Mouse (Mus musculus) left cerebral cortex, adult 2 months (tissue): ENCODE measurements around the gene Kalrn. TPM values are rescaled to one million over a fixed set of nuclear protein-coding genes. Genes with fewer than 3 reads are reported as not detected.

Source experiments
- DNase-seq, 2 experiments: peaks; one replicate each; pipeline ENCODE4 v3.0.0; 2021 to 2022; ENCODE audit warnings: low spot score in 2 of 2, mixed read lengths in 1 of 2; ENCODE audit errors: extremely low spot score in 1 of 2
- H3K27ac ChIP-seq: fragments of 200-600 bp; 2 replicates; pipeline ENCODE4 v1.8.1; 2022
- H3K4me3 ChIP-seq: fragments of 200-600 bp; 2 replicates; pipeline ENCODE4 v1.8.1; 2022
- CTCF ChIP-seq: fragments of 200-600 bp; IDR thresholded peaks from 2 replicates; pipeline ENCODE4 v1.8.1; 2022; ENCODE audit warnings: antibody characterized with exemption, mild to moderate bottlenecking, moderate library complexity
- intact Hi-C: fragments of 180-260 bp; cut with DNase I; formaldehyde crosslinking; loops from one replicate; pipeline ENCODE4 v1.15.1; 2025
- total RNA-seq, 2 experiments: library from RNA; stranded (reverse); gene quantifications; 2 replicates each; pipeline ENCODE4 v1.2.3; 2021

Kalrn gene
- total RNA-seq, 2 experiments from 2014 or later: 539 to 570 TPM

- no peak for TF ChIP-seq CTCF
- peak in 1 of 2 experiments; percentile 47 for DNase-seq
Measured at GRCm38 (mm10) chr16:34413868-34414333, 159.4 kb downstream of the Kalrn start.

GRCm38 (mm10) chr16:34407036-34407435 is 166.3 kb downstream of the Kalrn start:
- DNase-seq: no peak
- Histone ChIP-seq H3K27ac (peak overlapping the region; percentile 36; the same call in 1 of the 2 replicates), H3K4me3 (no peak overlapping the region)
- intact Hi-C loops: no loop called here
- TF ChIP-seq CTCF: no peak

More at GRCm38 (mm10) chr16:34413868-34414333, 159.4 kb downstream of the Kalrn start:
- intact Hi-C loops: loop anchor here (2.0 kb wide), 2 partner anchors 27 to 55 kb away; no protein-coding TSS in a partner anchor
- H3K4me3 ChIP-seq: no peak overlapping the region
- peak overlapping the region; percentile 72 for H3K27ac ChIP-seq

DNA sequence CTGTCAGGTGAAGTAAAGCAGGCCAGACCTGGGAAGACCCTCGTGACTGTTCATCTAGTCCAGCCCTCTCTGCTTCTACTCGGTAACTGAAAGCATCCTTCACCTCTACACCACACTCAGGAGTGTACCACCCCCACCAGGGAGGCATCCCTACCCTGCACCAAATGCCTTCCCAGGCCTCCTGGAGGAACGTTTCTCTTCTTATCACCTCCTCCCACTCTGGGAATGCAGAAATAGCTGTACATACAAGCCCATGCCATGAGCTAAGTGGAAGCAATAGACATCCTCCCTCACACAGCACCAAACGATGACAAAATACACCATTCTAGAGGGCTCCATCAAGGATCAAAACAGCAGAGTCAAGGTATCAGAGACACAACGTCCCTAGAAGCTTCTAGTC is 168.2 kb downstream of the Kalrn start:
- Histone ChIP-seq H3K27ac (peak overlapping the region; percentile 51), H3K4me3 (no peak overlapping the region)
- TF ChIP-seq CTCF: no peak
- no peak for DNase-seq
- intact Hi-C loops: no loop called here

- no peak for DNase-seq
- intact Hi-C loops: no loop called here
- no peak for TF ChIP-seq CTCF
- no peak overlapping the region for H3K27ac ChIP-seq
- no peak overlapping the region for H3K4me3 ChIP-seq
Measured at GRCm38 (mm10) chr16:34401216-34401615, 172.1 kb downstream of the Kalrn start.

GRCm38 (mm10) chr16:34400102-34400728 is 173.1 kb downstream of the Kalrn start:
- TF ChIP-seq CTCF: no peak
- intact Hi-C loops: no loop called here
- no peak overlapping the region for H3K4me3 ChIP-seq
- no peak overlapping the region for H3K27ac ChIP-seq
- no peak for DNase-seq

GRCm38 (mm10) chr16:34395221-34395811 is 178.0 kb downstream of the Kalrn start:
- peak in 1 of 2 experiments; percentile 48 for DNase-seq

DNA sequence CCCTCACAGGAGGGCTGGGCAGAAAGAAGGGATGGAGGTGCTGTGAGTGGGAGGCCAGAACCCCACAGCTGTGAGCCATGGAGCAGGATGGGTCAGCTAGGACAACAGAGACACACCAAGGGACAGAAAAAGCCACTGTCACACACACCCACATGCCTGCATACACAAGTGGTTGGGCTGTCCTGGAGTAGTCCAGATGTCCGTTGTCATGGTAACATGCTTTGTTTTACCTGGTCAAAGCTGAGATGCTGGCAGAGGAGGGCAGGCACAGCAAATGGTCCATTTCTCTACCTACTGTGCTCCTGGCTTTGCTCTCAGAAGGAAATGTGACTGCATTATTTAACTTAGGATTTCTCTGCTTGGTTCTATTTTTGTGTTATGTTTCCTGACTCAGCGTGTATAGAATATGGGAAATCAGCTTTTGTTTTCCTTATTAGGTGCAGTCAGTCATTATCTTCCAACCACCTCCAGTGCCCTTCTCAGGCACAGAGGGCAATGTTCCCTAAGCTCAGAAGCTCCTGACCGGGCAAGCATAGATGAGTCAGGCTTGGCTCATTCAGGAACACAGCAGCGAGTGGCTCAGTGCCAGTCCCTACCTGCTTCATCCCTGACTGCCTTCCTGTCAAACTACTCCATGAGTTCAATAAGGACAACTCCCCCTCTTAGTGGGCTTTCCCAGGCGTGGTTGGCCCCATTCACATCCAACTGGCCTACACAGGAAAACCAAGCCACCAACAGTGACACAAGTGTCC is 183.6 kb downstream of the Kalrn start:
- no peak for DNase-seq
- Histone ChIP-seq H3K27ac (peak overlapping the region; percentile 82), H3K4me3 (no peak overlapping the region)
- intact Hi-C loops: loop anchor here (1.0 to 2.0 kb wide), 2 partner anchors 47 to 51 kb away; no protein-coding TSS in a partner anchor
- no peak for TF ChIP-seq CTCF

More at GRCm38 (mm10) chr16:34395221-34395811, 178.0 kb downstream of the Kalrn start:
- TF ChIP-seq CTCF: no peak
- intact Hi-C loops: loop anchor here (5.0 kb wide), 1 partner anchor 177 kb away; the partner anchor contains the start of gene Kalrn
- Histone ChIP-seq H3K27ac (peak overlapping the region; percentile 0), H3K4me3 (no peak overlapping the region)

DNA sequence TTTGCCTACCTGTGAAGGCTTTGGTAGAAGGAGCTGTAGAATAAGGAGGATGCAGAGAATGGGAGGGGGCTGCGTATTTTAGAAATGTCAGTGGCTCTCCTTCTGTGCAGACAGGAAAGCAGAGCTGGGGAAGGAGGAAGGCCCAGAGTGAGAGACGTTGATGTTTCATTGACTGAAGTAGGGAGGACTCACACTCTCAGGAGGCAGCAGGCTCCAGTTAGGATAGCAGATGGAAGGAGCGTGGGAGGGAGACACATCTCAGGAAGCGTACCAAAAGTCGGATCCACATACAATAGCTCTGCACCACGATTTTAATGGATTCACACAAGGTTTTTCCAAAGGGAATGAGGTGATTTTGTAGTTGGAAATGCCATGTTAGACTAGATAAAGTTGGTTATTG is 184.5 kb downstream of the Kalrn start:
- H3K27ac ChIP-seq: peak overlapping the region; percentile 82

DNA sequence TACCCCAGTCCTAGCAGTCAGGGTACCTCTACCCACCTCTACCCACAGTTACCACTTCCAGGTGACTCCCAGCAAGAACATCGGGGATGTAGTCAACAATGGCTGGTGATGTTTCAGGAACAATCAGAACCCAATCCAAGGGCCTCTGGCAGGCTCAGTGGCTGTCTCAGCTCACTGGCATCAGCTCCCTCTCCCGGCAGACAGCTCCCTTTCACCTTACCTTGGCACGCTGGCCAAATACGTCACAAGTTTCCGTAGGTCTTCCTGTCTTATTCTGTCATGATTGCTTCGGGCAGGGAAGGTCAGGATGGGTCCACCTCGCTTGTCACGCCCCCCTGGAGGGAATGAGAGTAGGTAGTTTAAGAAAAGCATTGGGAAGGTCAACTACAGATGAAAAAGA is 188.3 kb downstream of the Kalrn start:
- H3K4me3 ChIP-seq: no peak overlapping the region
- intact Hi-C loops: no loop called here
- TF ChIP-seq CTCF: no peak

More for the DNA sequence above, 184.5 kb downstream of the Kalrn start:
- intact Hi-C loops: loop anchor here (1.0 to 2.0 kb wide), 2 partner anchors 47 to 52 kb away; no protein-coding TSS in a partner anchor
- H3K4me3 ChIP-seq: no peak overlapping the region
- DNase-seq: peak; percentile 43 to 47
- TF ChIP-seq CTCF: no peak

GRCm38 (mm10) chr16:34382992-34383391 is 190.3 kb downstream of the Kalrn start:
- intact Hi-C loops: no loop called here

More for the DNA sequence above, 188.3 kb downstream of the Kalrn start:
- no peak overlapping the region for H3K27ac ChIP-seq
- no peak for DNase-seq

GRCm38 (mm10) chr16:34376166-34376857 is 197.0 kb downstream of the Kalrn start:
- DNase-seq: no peak
- no peak for TF ChIP-seq CTCF
- intact Hi-C loops: no loop called here
- Histone ChIP-seq H3K4me3 (no peak overlapping the region), H3K27ac (no peak overlapping the region)

More at GRCm38 (mm10) chr16:34382992-34383391, 190.3 kb downstream of the Kalrn start:
- TF ChIP-seq CTCF: no peak
- no peak for DNase-seq
- Histone ChIP-seq H3K4me3 (no peak overlapping the region), H3K27ac (no peak overlapping the region)
